Mouse (Mus musculus): ENCODE measurements around the gene Nrgn. TPM values are rescaled to one million over a fixed set of nuclear protein-coding genes. Genes with fewer than 3 reads are reported as not detected.

Nrgn gene
- total and polyA plus RNA-seq, 3 experiments = 149 to 2,443 (median 474) TPM

- Histone ChIP-seq H3K36me3 (replicated peaks) (peaks cover under 1% of the 10 kb centered on the region), H3K9me3 (replicated peaks) (no peaks in the 10 kb centered on the region), H3K4me3 (ENCODE audit: low read depth, low read length) (no peak overlapping the region), H3K4me1 (ENCODE audit: insufficient read depth, low read depth, low read length) (peaks cover 15% of the 10 kb centered on the region), H3K27me3 (ENCODE audit: insufficient read depth, low read length) (peaks cover 42% of the 10 kb centered on the region)
- no peak for DNase-seq (ENCODE audit: low spot score)
- ATAC-seq (ENCODE audit: extremely low read depth, insufficient number of reproducible peaks, low FRiP score, poor library complexity, severe bottlenecking) = no peak
- TF ChIP-seq CTCF (IDR thresholded peaks at IDR 0.05; ENCODE audit: low read depth, low read length) = no peak
- no peak for TF ChIP-seq GATA1 (IDR thresholded peaks at IDR 0.05; ENCODE audit: borderline replicate concordance, low read length)
- TF ChIP-seq GATA2 (IDR thresholded peaks at IDR 0.05; ENCODE audit: borderline replicate concordance, low read depth, low read length) = no peak
- TF ChIP-seq TAL1 (conservative IDR thresholded peaks at IDR 0.05; ENCODE audit: low read depth, low read length) = no peak
- no peak for TF ChIP-seq POLR2AphosphoS5 (IDR thresholded peaks at IDR 0.05; ENCODE audit: insufficient replicate concordance, low read depth, low read length)
Observed at GRCm38 (mm10) chr9:37536851-37537250, 15.9 kb downstream of the Nrgn start.

- DNase-seq (ENCODE audit: low spot score) = no peak
- Histone ChIP-seq H3K36me3 (replicated peaks) (peaks cover 19% of the 10 kb centered on the region), H3K4me3 (ENCODE audit: low read depth, low read length) (no peak overlapping the region), H3K4me1 (ENCODE audit: insufficient read depth, low read depth, low read length) (peaks cover 15% of the 10 kb centered on the region), H3K9me3 (replicated peaks) (no peaks in the 10 kb centered on the region), H3K27me3 (ENCODE audit: insufficient read depth, low read length) (peaks cover 46% of the 10 kb centered on the region)
- no peak for ATAC-seq (ENCODE audit: extremely low read depth, insufficient number of reproducible peaks, low FRiP score, poor library complexity, severe bottlenecking)
- no peak for TF ChIP-seq GATA2 (IDR thresholded peaks at IDR 0.05; ENCODE audit: borderline replicate concordance, low read depth, low read length)
- TF ChIP-seq TAL1 (conservative IDR thresholded peaks at IDR 0.05; ENCODE audit: low read depth, low read length) = no peak
- no peak for TF ChIP-seq CTCF (IDR thresholded peaks at IDR 0.05; ENCODE audit: low read depth, low read length)
- TF ChIP-seq GATA1 (IDR thresholded peaks at IDR 0.05; ENCODE audit: borderline replicate concordance, low read length) = no peak
- no peak for TF ChIP-seq POLR2AphosphoS5 (IDR thresholded peaks at IDR 0.05; ENCODE audit: insufficient replicate concordance, low read depth, low read length)
Observed at GRCm38 (mm10) chr9:37530888-37531705, 21.6 kb downstream of the Nrgn start.

- Histone ChIP-seq H3K36me3 (replicated peaks) (peaks cover 24% of the 10 kb centered on the region), H3K4me1 (ENCODE audit: insufficient read depth, low read depth, low read length) (peaks cover 15% of the 10 kb centered on the region), H3K9me3 (replicated peaks) (no peaks in the 10 kb centered on the region), H3K4me3 (ENCODE audit: low read depth, low read length) (no peak overlapping the region), H3K27me3 (ENCODE audit: insufficient read depth, low read length) (peaks cover 45% of the 10 kb centered on the region)
- ATAC-seq (ENCODE audit: extremely low read depth, insufficient number of reproducible peaks, low FRiP score, poor library complexity, severe bottlenecking) = no peak
- no peak for DNase-seq (ENCODE audit: low spot score)
- no peak for TF ChIP-seq CTCF (IDR thresholded peaks at IDR 0.05; ENCODE audit: low read depth, low read length)
- no peak for TF ChIP-seq POLR2AphosphoS5 (IDR thresholded peaks at IDR 0.05; ENCODE audit: insufficient replicate concordance, low read depth, low read length)
- TF ChIP-seq TAL1 (conservative IDR thresholded peaks at IDR 0.05; ENCODE audit: low read depth, low read length) = no peak
- no peak for TF ChIP-seq GATA1 (IDR thresholded peaks at IDR 0.05; ENCODE audit: borderline replicate concordance, low read length)
- TF ChIP-seq GATA2 (IDR thresholded peaks at IDR 0.05; ENCODE audit: borderline replicate concordance, low read depth, low read length) = no peak
Observed at GRCm38 (mm10) chr9:37530031-37530887, 22.4 kb downstream of the Nrgn start.

GRCm38 (mm10) chr9:37528225-37528970, 24.3 kb downstream of the Nrgn start:
- peaks cover 35% of the 10 kb centered on the region for H3K27me3 ChIP-seq (ENCODE audit: insufficient read depth, low read length)
- no peak overlapping the region for H3K4me3 ChIP-seq (ENCODE audit: low read depth, low read length)
- H3K9me3 ChIP-seq (replicated peaks) = no peaks in the 10 kb centered on the region
- peaks cover 35% of the 10 kb centered on the region for H3K36me3 ChIP-seq (replicated peaks)
- TF ChIP-seq TAL1 (conservative IDR thresholded peaks at IDR 0.05; ENCODE audit: low read depth, low read length) (no peak), POLR2AphosphoS5 (IDR thresholded peaks at IDR 0.05; ENCODE audit: insufficient replicate concordance, low read depth, low read length) (no peak), GATA2 (IDR thresholded peaks at IDR 0.05; ENCODE audit: borderline replicate concordance, low read depth, low read length) (no peak), CTCF (IDR thresholded peaks at IDR 0.05; ENCODE audit: low read depth, low read length) (no peak), GATA1 (IDR thresholded peaks at IDR 0.05; ENCODE audit: borderline replicate concordance, low read length) (no peak)
- DNase-seq (ENCODE audit: low spot score) (no peak), ATAC-seq (ENCODE audit: extremely low read depth, insufficient number of reproducible peaks, low FRiP score, poor library complexity, severe bottlenecking) (no peak)
- peaks cover 15% of the 10 kb centered on the region for H3K4me1 ChIP-seq (ENCODE audit: insufficient read depth, low read depth, low read length)

GRCm38 (mm10) chr9:37527396-37528224, 25.1 kb downstream of the Nrgn start, which contains the start of gene Esam:
TSS of gene Esam (plus strand) at chr9:37528078.
- peaks cover 15% of the 10 kb centered on the region for H3K4me1 ChIP-seq (ENCODE audit: insufficient read depth, low read depth, low read length)
- ATAC-seq (ENCODE audit: extremely low read depth, insufficient number of reproducible peaks, low FRiP score, poor library complexity, severe bottlenecking) = no peak
- TF ChIP-seq GATA1 (IDR thresholded peaks at IDR 0.05; ENCODE audit: borderline replicate concordance, low read length) = no peak
- TF ChIP-seq TAL1 (conservative IDR thresholded peaks at IDR 0.05; ENCODE audit: low read depth, low read length) = no peak
- no peak for TF ChIP-seq CTCF (IDR thresholded peaks at IDR 0.05; ENCODE audit: low read depth, low read length)
- TF ChIP-seq POLR2AphosphoS5 (IDR thresholded peaks at IDR 0.05; ENCODE audit: insufficient replicate concordance, low read depth, low read length) = no peak
- no peak for TF ChIP-seq GATA2 (IDR thresholded peaks at IDR 0.05; ENCODE audit: borderline replicate concordance, low read depth, low read length)
- H3K36me3 ChIP-seq (replicated peaks) = peaks cover 42% of the 10 kb centered on the region
- H3K4me3 ChIP-seq (ENCODE audit: low read depth, low read length) = no peak within 1 kb of the TSS
- no peak for DNase-seq (ENCODE audit: low spot score)
- no peaks in the 10 kb centered on the region for H3K9me3 ChIP-seq (replicated peaks)
- H3K27me3 ChIP-seq (ENCODE audit: insufficient read depth, low read length) = peaks cover 32% of the 10 kb centered on the region
